Mouse (Mus musculus) gastrocnemius, adult 18-20 months (tissue): Measurements from ENCODE around the gene Pank1. TPM values are rescaled to one million over a fixed set of nuclear protein-coding genes. Genes with fewer than 3 reads are reported as not detected.
A peak's percentile ranks its signal among the peaks of the same experiment; 100 is the strongest.

ENCODE experiments used
- microRNA-seq: library from miRNA; unstranded; fragments of <30 nt; microRNA quantifications from one replicate; pipeline ENCODE4 v1.2.0, GENCODE M21; 2021
- total RNA-seq, 2 experiments: library from RNA; stranded (reverse); gene quantifications; 2 replicates each; pipeline ENCODE4 v1.2.3; 2021

The Pank1 gene
- total RNA-seq, 2 experiments from 2014 or later: 14.7 to 17.8 TPM

Small RNA genes within 50 kb of the gene (microRNA-seq; reads per million reads assigned to microRNA genes)
- gene Mir107: 158 reads per million, percentile 64 among the genes with 10 or more reads in this experiment

Other genes starting within 250 kb of the Pank1 start
- not detected for gene Ifit1bl2, start 238.7 kb downstream of the Pank1 start, total RNA-seq
- gene Ifit1, start 238.6 kb downstream of the Pank1 start, total RNA-seq: under 1 TPM; 0.25 to 0.57 TPM
- gene Slc16a12, start 132.2 kb downstream of the Pank1 start, total RNA-seq: under 1 TPM; 0.18 to 0.74 TPM
- gene Kif20b, start 42.9 kb upstream of the Pank1 start, total RNA-seq: under 1 TPM; 0.21 to 0.25 TPM